Mouse (Mus musculus) c-Kit-positive CD71-positive TER-119-positive erythroid progenitor cells, embryonic 14.5 days (primary cell): ENCODE measurements around the gene Cdc42se2.
A peak's percentile ranks its signal among the peaks of the same experiment; 100 is the strongest.

Source experiments
- DNase-seq: peaks from one replicate; pipeline ENCODE4 v3.0.0-alpha.2; 2013; ENCODE audit warnings: low spot score

Cdc42se2 gene

GRCm38 (mm10) chr11:54787488-54788474, at the start of gene Cdc42se2:
Gene Cdc42se2, minus strand, starts transcription at chr11:54787675.
- peak; percentile 93 for DNase-seq

GRCm38 (mm10) chr11:54836106-54836505, 48.6 kb upstream of the Cdc42se2 start:
- DNase-seq = no peak

GRCm38 (mm10) chr11:54834596-54834995, 47.1 kb upstream of the Cdc42se2 start:
- peak; percentile 51 for DNase-seq

DNA sequence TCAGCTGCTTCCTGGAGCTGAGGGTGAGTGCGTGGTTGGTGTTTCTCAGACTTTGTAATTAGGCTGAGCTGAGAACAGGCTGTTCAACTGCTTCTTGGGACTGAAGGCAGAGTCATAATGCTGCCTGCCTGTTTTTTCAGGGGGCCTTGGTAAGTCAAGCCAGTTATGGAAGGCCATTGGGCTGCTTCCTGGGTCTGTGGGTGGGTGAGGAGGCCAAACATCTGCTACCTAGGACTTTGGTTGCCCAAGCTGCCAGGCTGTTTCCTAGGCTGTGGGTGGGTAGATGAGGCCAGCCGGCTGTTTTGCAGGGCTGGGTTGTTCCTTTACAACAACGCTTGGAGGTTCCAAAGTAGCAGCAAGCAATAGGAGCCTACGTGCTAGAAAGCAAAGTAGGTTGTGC, 46.4 kb upstream of the Cdc42se2 start:
- DNase-seq = no peak

- no peak for DNase-seq
Observed at GRCm38 (mm10) chr11:54826819-54827218, 39.3 kb upstream of the Cdc42se2 start.

DNA sequence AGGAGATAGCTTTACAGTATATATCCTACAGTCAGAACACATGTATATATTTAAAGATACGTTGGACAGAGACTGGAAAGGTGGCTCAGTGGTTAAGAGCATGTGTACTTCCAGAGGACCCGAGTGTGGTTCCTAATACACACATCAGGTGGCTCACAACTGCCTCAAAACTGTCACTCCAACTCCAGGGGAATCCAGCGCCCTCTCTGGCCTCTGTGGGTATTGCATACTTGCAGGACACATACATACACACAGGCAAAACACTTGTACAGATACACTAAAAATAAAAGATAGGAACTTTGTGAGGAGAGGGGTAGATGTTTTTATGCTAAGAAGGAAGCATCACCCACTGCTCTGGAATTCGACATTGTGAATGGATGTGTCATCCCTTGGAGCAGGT, 38.3 kb upstream of the Cdc42se2 start:
- DNase-seq = no peak

DNA sequence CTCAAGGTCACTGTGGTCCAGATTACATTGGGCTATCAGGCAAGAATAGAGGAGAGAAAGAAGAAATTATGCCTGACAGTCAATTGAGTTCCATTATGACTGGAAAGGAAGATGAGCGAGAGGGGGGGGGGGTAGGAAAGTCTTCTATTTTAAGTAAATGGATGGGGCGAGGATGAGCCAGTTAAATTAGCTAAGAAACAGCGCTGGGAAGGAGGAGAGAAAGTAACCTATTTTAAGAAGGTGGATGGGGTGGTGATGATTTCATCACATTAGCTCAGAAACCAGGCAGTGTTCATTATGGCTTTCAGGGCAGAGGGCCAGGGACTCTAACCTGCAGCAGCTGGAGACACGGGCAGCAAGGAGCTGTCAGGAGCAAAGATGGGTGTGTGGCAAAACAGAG, 36.0 kb upstream of the Cdc42se2 start:
- no peak for DNase-seq

GRCm38 (mm10) chr11:54819489-54819888, 32.0 kb upstream of the Cdc42se2 start:
- no peak for DNase-seq

- no peak for DNase-seq
Observed at GRCm38 (mm10) chr11:54817449-54817848, 30.0 kb upstream of the Cdc42se2 start.

DNA sequence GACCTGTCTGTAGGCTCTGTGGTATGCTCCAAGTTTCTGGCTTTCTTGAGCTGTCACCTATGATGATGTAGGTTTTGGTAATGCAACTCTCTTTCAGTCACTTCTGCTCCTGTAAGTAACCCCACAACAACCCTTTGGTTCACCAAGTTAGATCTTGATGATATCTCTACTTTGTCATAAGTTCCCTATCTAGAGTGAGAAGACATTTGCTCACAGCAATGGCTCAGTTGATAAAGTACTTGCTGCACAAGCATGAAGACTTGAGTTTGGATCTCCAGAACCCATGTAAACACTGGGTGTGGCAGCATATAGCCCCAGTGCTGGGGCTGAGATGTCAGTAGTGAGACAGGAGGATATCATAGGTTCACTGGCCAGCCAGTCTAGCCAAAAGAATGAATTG, 28.2 kb upstream of the Cdc42se2 start:
- no peak for DNase-seq

- no peak for DNase-seq
Observed at GRCm38 (mm10) chr11:54812812-54813516, 25.5 kb upstream of the Cdc42se2 start.

- no peak for DNase-seq
Observed at GRCm38 (mm10) chr11:54812314-54812713, 24.8 kb upstream of the Cdc42se2 start.

DNA sequence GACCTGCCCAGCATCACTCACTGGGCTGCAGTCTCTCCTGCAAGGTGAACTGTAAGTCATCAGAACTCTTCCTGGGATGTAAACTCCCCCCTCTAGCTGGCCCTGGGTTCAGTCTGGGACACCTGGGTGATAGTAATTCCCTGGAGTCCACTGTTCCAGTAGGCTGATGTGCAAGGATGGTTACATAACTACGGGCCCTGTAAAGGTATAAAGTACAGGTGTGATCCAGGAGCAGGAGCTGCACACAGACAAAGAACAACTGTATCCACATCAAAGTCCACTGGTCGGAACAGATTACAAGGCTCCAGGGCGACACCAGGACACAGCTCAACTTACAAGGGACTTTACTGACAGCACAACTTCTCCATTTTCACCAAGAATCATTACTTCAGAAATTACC, 23.6 kb upstream of the Cdc42se2 start:
- DNase-seq = no peak

- no peak for DNase-seq
Observed at GRCm38 (mm10) chr11:54809582-54809981, 22.1 kb upstream of the Cdc42se2 start.

- no peak for DNase-seq
Observed at GRCm38 (mm10) chr11:54808177-54808576, 20.7 kb upstream of the Cdc42se2 start.

- no peak for DNase-seq
Observed at GRCm38 (mm10) chr11:54807669-54808068, 20.2 kb upstream of the Cdc42se2 start.

DNA sequence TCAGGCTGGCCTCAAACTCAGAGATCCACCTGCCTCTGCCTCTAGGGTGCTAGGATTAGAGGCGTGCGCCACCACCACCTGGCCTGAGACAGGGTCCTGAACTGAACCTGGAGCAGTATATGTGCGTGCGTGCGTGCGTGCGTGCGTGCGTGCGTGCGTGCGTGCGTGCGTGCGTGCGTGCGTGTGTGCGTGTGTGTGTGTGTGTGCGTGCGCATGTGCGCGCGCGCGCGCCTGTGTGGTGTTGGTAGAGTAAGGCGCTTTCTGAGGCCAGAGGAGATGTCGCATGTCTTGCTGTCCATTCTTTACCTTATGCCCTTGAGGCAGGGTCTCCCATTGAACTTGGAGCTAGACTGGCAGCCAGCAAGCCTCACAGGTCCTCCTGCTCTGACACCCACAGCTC, 19.4 kb upstream of the Cdc42se2 start:
- no peak for DNase-seq

DNA sequence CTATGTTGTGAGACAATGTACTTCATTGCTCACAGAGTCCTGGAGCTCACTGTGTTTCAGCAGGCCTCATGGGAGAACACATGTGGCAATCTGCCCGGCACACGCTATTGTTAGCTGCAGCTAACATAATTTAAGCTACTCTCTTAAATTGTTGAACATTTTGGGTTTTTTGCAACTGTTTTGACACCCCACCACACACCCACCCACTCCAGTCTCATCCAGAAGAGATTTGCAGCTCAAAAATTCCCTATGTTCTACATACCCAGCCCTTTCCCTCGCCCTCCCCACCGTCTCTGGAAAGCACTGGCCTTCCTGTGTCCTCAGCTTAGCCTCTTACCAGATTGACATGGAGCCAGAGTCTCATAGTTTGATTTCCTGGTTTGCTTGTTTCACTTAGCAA, 17.7 kb upstream of the Cdc42se2 start:
- no peak for DNase-seq

GRCm38 (mm10) chr11:54802621-54803020, 15.1 kb upstream of the Cdc42se2 start:
- no peak for DNase-seq

- no peak for DNase-seq
Observed at GRCm38 (mm10) chr11:54801791-54802558, 14.5 kb upstream of the Cdc42se2 start.

DNA sequence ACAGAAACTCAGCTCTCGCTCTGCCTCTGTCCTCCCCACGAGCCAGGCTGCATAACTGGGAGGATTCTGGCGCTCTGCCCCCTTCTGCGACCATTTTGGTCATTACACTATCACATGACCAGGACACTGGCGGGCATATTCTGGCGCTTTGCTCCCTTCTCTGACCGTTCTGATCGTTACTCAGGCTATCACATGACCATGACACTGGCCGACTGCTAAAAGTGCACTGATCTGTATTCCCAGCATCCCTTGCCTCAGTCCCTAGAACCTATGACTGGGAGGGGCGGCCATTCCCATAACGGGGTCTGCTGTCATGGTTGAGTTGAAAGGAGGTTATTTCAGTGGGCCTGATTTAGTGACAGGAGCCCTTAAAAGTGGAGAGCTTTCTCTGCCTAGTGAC, 9.1 kb upstream of the Cdc42se2 start:
- DNase-seq = no peak

GRCm38 (mm10) chr11:54794678-54795077, 7.2 kb upstream of the Cdc42se2 start:
- no peak for DNase-seq
